Mouse (Mus musculus): ENCODE results near the gene Tlcd2. TPM values are rescaled to one million over a fixed set of nuclear protein-coding genes. Genes with fewer than 3 reads are reported as not detected.

Tlcd2 gene
- polyA plus RNA-seq, 1 experiment from 2014 or later, result 4.9 TPM

- WGBS (ENCODE audit: missing documents), result 96% methylated on average over 3 of the region's 3 CpGs
- peaks cover 36% of the 10 kb centered on the region for H3K36me3 ChIP-seq (ENCODE audit: inconsistent target)
- H3K27ac ChIP-seq, result no peak overlapping the region
- no peak overlapping the region for H3K4me3 ChIP-seq (ENCODE audit: inconsistent target)
- no peaks in the 10 kb centered on the region; the same call in 1 of the 2 replicates for H3K79me2 ChIP-seq (ENCODE audit: inconsistent target)
Measured at GRCm38 (mm10) chr11:75438804-75439203, 22.7 kb upstream of the Tlcd2 start.

GRCm38 (mm10) chr11:75439363-75439762 is 22.2 kb upstream of the Tlcd2 start, which contains the start of gene Serpinf2:
Gene Serpinf2 (minus strand): TSS chr11:75439591.
- peaks cover 42% of the 10 kb centered on the region for H3K36me3 ChIP-seq (ENCODE audit: inconsistent target)
- H3K4me3 ChIP-seq (ENCODE audit: inconsistent target), result no peak within 1 kb of the TSS
- WGBS (ENCODE audit: missing documents), result 92% methylated on average over 6 of the region's 6 CpGs
- no peaks in the 10 kb centered on the region; the same call in 1 of the 2 replicates for H3K79me2 ChIP-seq (ENCODE audit: inconsistent target)
- H3K27ac ChIP-seq, result no peak within 1 kb of the TSS

DNA sequence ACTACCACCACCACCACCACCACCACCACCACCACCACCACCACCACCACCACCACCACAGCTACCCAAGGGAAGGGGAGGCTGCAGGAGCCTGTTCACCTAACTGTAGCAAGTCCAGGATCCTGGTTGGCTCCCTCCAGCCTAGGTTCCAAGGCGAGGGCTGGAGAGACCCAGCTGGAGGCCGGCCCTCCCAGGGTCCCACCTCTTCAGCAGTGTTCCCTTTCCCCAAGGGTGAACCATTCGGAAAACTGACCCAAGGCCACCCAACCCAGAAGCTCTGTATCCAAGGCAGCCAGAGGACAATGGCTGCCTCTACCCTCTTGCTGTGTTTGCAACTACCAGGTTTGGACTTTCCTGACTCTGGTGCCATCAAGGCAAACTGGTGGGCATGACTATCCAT is 21.6 kb upstream of the Tlcd2 start:
- Histone ChIP-seq H3K27ac (no peak overlapping the region), H3K79me2 (ENCODE audit: inconsistent target) (no peaks in the 10 kb centered on the region; the same call in 1 of the 2 replicates), H3K4me3 (ENCODE audit: inconsistent target) (no peak overlapping the region), H3K36me3 (ENCODE audit: inconsistent target) (peaks cover 48% of the 10 kb centered on the region)
- WGBS (ENCODE audit: missing documents), result 100% methylated on average over 3 of the region's 3 CpGs

DNA sequence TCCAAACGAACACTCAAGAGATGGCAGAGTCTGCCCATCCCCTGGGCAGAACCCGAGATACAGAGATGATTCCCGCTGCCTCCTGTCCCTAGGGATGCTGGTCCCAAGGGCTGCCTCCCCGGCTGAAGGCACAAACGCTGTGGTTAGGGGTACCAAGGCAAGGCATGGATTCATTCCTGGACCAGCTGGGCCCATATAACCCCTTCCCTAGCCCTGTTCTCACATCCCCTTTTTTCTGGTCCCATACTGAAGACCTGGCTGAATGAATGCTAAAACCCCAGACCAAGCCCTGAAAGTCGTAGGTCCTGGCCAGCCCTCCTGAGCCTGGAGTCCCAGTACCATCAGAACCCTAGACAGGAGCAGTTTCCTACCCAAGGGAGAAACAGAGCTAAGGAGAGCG is 20.5 kb upstream of the Tlcd2 start:
- 75% methylated on average over 7 of the region's 7 CpGs for WGBS (ENCODE audit: missing documents)
- Histone ChIP-seq H3K36me3 (ENCODE audit: inconsistent target) (peaks cover 58% of the 10 kb centered on the region), H3K4me3 (ENCODE audit: inconsistent target) (no peak overlapping the region), H3K79me2 (ENCODE audit: inconsistent target) (peaks cover 7% of the 10 kb centered on the region; the same call in 1 of the 2 replicates), H3K27ac (no peak overlapping the region)

DNA sequence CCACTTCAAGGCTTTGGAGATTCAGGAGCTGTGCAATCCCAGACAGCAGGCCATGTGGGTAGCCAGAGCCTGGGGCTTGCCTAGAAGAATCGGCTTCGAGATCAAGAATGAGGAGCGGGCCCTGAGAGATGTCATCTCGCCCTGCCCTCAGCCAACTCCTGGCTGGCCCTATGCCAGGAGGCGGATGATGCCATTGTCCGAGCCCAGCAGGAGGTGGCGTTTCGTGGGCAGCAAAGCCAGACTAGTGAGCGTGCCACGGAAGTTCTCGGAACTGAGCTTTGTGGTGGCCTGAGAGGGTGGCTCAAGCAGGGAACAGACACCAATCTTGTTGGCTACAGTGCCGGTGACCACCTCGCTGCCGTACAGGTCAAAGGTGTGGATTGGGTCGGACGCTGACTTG is 19.9 kb upstream of the Tlcd2 start:
- peaks cover 13% of the 10 kb centered on the region; the same call in 1 of the 2 replicates for H3K79me2 ChIP-seq (ENCODE audit: inconsistent target)
- peaks cover 64% of the 10 kb centered on the region for H3K36me3 ChIP-seq (ENCODE audit: inconsistent target)
- 96% methylated on average over 16 of the region's 16 CpGs for WGBS (ENCODE audit: missing documents)
- no peak overlapping the region for H3K27ac ChIP-seq
- no peak overlapping the region for H3K4me3 ChIP-seq (ENCODE audit: inconsistent target)

GRCm38 (mm10) chr11:75443711-75444110 is 17.8 kb upstream of the Tlcd2 start:
- Histone ChIP-seq H3K27ac (no peak overlapping the region), H3K79me2 (ENCODE audit: inconsistent target) (peaks cover 25% of the 10 kb centered on the region), H3K4me3 (ENCODE audit: inconsistent target) (no peak overlapping the region), H3K36me3 (ENCODE audit: inconsistent target) (peaks cover 85% of the 10 kb centered on the region)
- WGBS (ENCODE audit: missing documents), result 93% methylated on average over 8 of the region's 8 CpGs

- Histone ChIP-seq H3K36me3 (ENCODE audit: inconsistent target) (peaks cover 86% of the 10 kb centered on the region), H3K4me3 (ENCODE audit: inconsistent target) (no peak overlapping the region), H3K27ac (no peak overlapping the region), H3K79me2 (ENCODE audit: inconsistent target) (peaks cover 73% of the 10 kb centered on the region)
- WGBS (ENCODE audit: missing documents), result 83% methylated on average over 3 of the region's 3 CpGs
Measured at GRCm38 (mm10) chr11:75448575-75448974, 12.9 kb upstream of the Tlcd2 start.

DNA sequence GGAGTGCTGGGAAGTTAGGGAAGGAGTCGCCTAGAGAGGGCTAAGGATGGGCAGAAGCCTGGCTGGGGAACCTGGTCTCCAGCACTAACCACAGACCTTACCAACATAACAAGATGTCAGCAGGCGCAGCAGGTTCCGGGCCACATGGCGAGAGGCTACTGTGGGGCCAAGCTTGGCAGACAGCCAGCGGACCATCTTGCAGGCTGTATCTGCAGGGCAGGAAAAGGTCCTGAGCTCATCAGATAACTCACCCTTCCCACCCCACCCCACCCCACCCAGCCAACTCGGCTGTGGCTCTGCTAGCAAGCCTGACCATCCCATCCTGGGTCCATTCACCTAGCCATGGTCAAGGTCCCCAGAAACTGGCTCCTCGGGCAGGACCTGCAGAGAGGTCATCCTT is 11.8 kb upstream of the Tlcd2 start:
- Histone ChIP-seq H3K27ac (no peak overlapping the region), H3K4me3 (ENCODE audit: inconsistent target) (no peak overlapping the region), H3K36me3 (ENCODE audit: inconsistent target) (peaks cover 74% of the 10 kb centered on the region), H3K79me2 (ENCODE audit: inconsistent target) (peaks cover 82% of the 10 kb centered on the region)
- 69% methylated on average over 6 of the region's 7 CpGs for WGBS (ENCODE audit: missing documents)

DNA sequence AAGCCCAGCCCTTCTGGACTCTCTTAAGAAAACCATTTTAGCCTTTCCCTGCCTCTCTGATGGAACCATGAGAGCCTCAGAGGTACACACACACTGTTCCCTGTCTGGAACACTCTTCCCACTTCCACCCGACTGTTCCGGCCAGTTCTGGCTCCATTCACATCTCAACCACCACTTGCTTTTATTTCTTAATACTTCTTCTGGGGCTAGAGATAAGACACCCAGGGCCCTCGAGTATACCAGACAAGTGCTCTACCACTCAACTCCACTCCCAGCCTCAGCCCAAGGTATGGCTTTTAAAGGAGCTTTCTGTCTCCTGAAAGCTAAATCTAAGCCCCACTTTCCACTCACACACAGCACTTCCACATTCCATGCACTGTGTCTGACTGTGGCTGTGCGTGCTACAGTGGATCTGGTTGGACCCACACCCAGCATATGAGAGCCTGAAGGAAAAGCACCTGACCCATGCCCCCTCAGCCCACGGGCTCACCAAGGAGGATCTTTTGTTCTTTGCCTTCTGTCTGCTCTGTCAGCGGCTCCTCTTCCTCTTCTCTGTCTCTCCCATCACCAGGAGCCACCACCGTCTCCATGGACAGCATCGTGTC is 11.1 kb upstream of the Tlcd2 start:
- H3K36me3 ChIP-seq (ENCODE audit: inconsistent target), result peaks cover 67% of the 10 kb centered on the region
- H3K4me3 ChIP-seq (ENCODE audit: inconsistent target), result no peak overlapping the region; the same call in 1 of the 2 replicates
- H3K27ac ChIP-seq, result no peak overlapping the region
- H3K79me2 ChIP-seq (ENCODE audit: inconsistent target), result peaks cover 79% of the 10 kb centered on the region
- WGBS (ENCODE audit: missing documents), result 88% methylated on average over 7 of the region's 8 CpGs

DNA sequence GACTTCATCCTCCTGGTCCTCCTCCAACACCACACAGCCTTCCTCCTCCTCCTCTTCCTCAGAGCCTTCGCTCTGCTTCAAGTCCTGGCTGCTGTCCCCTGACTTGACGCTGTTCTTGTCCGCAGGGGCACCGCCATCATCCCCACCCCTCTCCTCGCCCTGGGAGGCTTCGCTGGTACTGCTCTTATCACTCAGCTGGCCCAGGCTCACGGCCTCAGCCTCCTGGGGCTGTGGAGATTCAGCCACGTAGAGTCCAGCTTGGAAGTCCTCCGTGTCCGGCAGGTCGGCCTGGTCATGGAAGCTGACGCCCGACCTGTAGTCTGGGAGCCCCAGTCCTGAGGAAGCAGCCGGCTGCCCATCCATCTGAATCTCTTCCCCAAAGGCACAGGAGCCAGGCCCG is 10.6 kb upstream of the Tlcd2 start:
- no peak overlapping the region for H3K27ac ChIP-seq
- peaks cover 62% of the 10 kb centered on the region for H3K36me3 ChIP-seq (ENCODE audit: inconsistent target)
- WGBS (ENCODE audit: missing documents), result 98% methylated on average over 13 of the region's 15 CpGs

GRCm38 (mm10) chr11:75452081-75452480 is 9.4 kb upstream of the Tlcd2 start:
- Histone ChIP-seq H3K27ac (no peak overlapping the region), H3K36me3 (ENCODE audit: inconsistent target) (peaks cover 51% of the 10 kb centered on the region), H3K79me2 (ENCODE audit: inconsistent target) (peaks cover 70% of the 10 kb centered on the region), H3K4me3 (ENCODE audit: inconsistent target) (no peak overlapping the region)
- WGBS (ENCODE audit: missing documents), result 93% methylated on average over 8 of the region's 8 CpGs

More for the DNA sequence above, 10.6 kb upstream of the Tlcd2 start:
- Histone ChIP-seq H3K79me2 (ENCODE audit: inconsistent target) (peaks cover 76% of the 10 kb centered on the region), H3K4me3 (ENCODE audit: inconsistent target) (no peak overlapping the region; the same call in 1 of the 2 replicates)

DNA sequence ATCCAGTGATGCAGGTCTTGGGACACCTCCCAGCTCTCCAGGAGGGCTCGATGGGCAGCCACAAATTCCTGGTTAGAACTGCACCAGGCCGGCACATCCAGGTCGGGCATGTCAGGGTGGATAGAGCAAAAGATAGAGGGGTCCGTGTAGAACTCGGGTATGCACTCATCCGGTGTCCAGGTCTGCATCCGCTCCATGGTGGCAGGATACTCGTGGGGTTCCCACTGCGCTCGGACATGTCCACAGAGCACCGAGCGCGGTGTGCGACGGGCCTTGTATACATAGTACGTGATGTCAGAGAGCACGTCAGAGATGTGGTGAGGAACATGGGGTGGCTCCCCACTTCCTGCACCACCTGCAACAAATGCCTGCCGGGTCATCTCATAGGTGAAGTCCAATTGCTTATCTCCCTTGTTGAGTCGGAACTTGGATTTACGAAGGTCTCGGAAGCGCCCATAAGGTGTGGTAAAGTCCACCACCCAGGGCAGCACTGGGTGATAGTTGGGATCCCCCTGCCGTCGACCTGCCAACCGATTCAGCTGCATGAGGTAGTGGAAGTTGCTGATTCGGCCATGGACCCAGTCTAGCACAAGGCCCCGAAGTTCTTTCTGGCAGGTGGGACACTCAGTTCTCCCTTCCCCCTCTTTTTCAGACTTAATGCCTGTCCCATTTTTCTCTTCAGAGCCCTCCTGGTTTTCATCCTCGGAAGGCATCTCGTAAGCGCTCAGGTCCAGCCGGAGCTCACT is 8.5 kb upstream of the Tlcd2 start:
- WGBS (ENCODE audit: missing documents), result 95% methylated on average over 24 of the region's 31 CpGs
- Histone ChIP-seq H3K79me2 (ENCODE audit: inconsistent target) (peaks cover 65% of the 10 kb centered on the region), H3K4me3 (ENCODE audit: inconsistent target) (peak overlapping the region; percentile 73), H3K36me3 (ENCODE audit: inconsistent target) (peaks cover 42% of the 10 kb centered on the region), H3K27ac (no peak overlapping the region)

GRCm38 (mm10) chr11:75453991-75454930 is 7.3 kb upstream of the Tlcd2 start, which contains the start of gene Wdr81:
Gene Wdr81 (minus strand): TSS chr11:75454717.
- 6% methylated on average over 54 of the region's 56 CpGs for WGBS (ENCODE audit: missing documents)

DNA sequence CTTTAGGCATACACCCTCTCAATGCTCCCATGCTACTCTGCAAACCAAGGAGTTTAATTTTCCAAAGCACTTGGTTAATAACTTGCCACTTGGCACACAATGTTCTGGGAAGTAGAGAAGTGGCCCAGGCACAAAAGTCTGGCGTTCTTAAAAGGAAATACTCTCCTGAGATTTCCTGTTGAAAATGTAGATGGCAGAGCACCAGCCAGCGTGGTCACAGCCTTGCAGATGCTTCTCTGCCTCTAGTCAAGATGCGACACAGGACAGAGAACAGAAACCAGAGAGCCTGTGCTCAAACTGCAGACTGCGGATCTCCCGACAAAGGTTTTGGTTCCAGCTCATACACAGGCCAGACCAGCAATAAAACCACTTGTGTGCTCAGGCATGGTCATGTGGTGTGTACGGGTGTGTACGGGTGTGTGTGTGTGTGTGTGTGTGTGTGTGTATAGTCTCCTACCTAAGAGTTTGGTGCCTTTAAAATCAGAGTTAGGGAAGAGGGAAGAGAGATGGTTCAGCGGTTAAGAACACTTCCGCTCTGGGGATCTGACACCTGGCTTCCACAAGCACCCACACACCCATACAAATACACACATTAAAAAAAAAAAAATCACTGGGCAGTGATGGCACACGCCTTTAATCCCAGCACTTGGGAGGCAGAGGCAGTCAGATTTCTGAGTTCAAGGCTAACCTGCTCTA is 6.3 kb upstream of the Tlcd2 start:
- H3K79me2 ChIP-seq (ENCODE audit: inconsistent target), result peaks cover 43% of the 10 kb centered on the region
- peak overlapping the region; percentile 91 for H3K27ac ChIP-seq
- H3K4me3 ChIP-seq (ENCODE audit: inconsistent target), result no peak overlapping the region
- whole genome bisulfite sequencing (ENCODE audit: missing documents), result 36% methylated on average over 10 of the region's 10 CpGs
- H3K36me3 ChIP-seq (ENCODE audit: inconsistent target), result peaks cover 24% of the 10 kb centered on the region; the same call in 1 of the 2 replicates

More at GRCm38 (mm10) chr11:75453991-75454930, 7.3 kb upstream of the Tlcd2 start, which contains the start of gene Wdr81:
- peaks cover 29% of the 10 kb centered on the region for H3K36me3 ChIP-seq (ENCODE audit: inconsistent target)
- H3K4me3 ChIP-seq (ENCODE audit: inconsistent target), result peak within 1 kb of the TSS; percentile 73
- H3K79me2 ChIP-seq (ENCODE audit: inconsistent target), result peaks cover 52% of the 10 kb centered on the region
- peak within 1 kb of the TSS; percentile 91 for H3K27ac ChIP-seq

All from macrophage (primary cell).